Mouse (Mus musculus): ENCODE data around the gene Thsd7a.

- no peak for TF ChIP-seq EP300 (IDR thresholded peaks at IDR 0.05; ENCODE audit: low read depth)
- TF ChIP-seq CTCF (IDR thresholded peaks at IDR 0.05; ENCODE audit: low read depth): no peak
Measured at GRCm38 (mm10) chr6:12606638-12607246, 142.5 kb downstream of the Thsd7a start.
